In the genomic region with DNA sequence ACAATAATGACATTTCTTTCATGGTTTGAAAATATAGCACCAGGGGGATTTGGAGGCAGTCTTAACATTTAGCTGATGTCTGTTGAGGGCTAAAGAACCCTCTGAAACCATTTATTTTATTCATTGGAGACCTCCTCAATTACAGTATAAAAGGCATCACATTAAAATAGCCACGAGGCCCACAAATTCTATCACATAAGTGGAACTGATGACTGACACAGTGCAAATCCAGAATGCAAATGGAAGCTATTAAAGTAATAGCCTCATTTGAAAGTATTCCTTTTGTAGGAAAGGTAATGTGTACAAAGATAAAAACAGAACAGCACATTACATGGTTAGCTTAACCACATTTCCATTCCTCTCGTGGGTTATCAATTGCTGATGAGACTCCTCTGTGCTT, we compare ENCODE assay signal across 23 mouse cellular contexts.
DNase-seq lines count a peak whose midpoint lies in the region; ATAC-seq and TF ChIP-seq lines count a peak whose summit lies in the region.
"Had no signal": no experiment of that assay in that cellular context is flagged by ENCODE, and none has a peak within 500 bp of the region (broad histone marks: within the 10 kb centered on the region; RNA-seq: fewer than 3 reads in every experiment).

No protein-coding gene starts in this region.

- TF ChIP-seq CTCF in brain, embryonic 14.5 days (IDR thresholded peaks at IDR 0.05; ENCODE audit: borderline replicate concordance, extremely low read depth, insufficient read depth, insufficient read length) = no peak

- H3K27me3 ChIP-seq in forebrain, embryonic 14.5 days (replicated peaks; ENCODE audit: control insufficient read depth, insufficient read depth, low read length) = no peaks in the 10 kb centered on the region
- no peaks in the 10 kb centered on the region for H3K27me3 ChIP-seq in forebrain, embryonic 13.5 days
- no peaks in the 10 kb centered on the region for H3K27me3 ChIP-seq in neural tube, embryonic 12.5 days (replicated peaks)
- no peaks in the 10 kb centered on the region for H3K27me3 ChIP-seq in liver, embryonic 12.5 days (replicated peaks)
- H3K27me3 ChIP-seq: CH12.LX; embryonic facial prominence, embryonic 12.5 days; forebrain, embryonic 15.5 days; Patski had no signal

- no peaks in the 10 kb centered on the region for H3K9me3 ChIP-seq in forebrain, embryonic 14.5 days (replicated peaks; ENCODE audit: control insufficient read depth, low read length)
- H3K9me3 ChIP-seq in forebrain, embryonic 13.5 days (replicated peaks) = no peaks in the 10 kb centered on the region
- H3K9me3 ChIP-seq in neural tube, embryonic 12.5 days = no peaks in the 10 kb centered on the region
- no peaks in the 10 kb centered on the region for H3K9me3 ChIP-seq in liver, embryonic 12.5 days (replicated peaks)
- H3K9me3 ChIP-seq: embryonic facial prominence, embryonic 10.5 days; embryonic facial prominence, embryonic 12.5 days; forebrain, embryonic 15.5 days; G1E had no signal

- H3K27ac ChIP-seq in forebrain, embryonic 14.5 days (ENCODE audit: low read depth, low read length) = no peak overlapping the region
- no peak overlapping the region for H3K27ac ChIP-seq in forebrain, embryonic 13.5 days
- no peak overlapping the region for H3K27ac ChIP-seq in neural tube, embryonic 12.5 days
- H3K27ac ChIP-seq in liver, embryonic 12.5 days = no peak overlapping the region
- H3K27ac ChIP-seq: embryonic facial prominence, embryonic 10.5 days; embryonic facial prominence, embryonic 12.5 days; forebrain, embryonic 15.5 days had no signal

- no peak overlapping the region for H3K4me3 ChIP-seq in forebrain, embryonic 14.5 days (ENCODE audit: low read depth, low read length)
- H3K4me3 ChIP-seq in forebrain, embryonic 13.5 days = no peak overlapping the region
- no peak overlapping the region for H3K4me3 ChIP-seq in neural tube, embryonic 12.5 days
- no peak overlapping the region for H3K4me3 ChIP-seq in liver, embryonic 12.5 days
- H3K4me3 ChIP-seq: embryonic facial prominence, embryonic 10.5 days; embryonic facial prominence, embryonic 12.5 days; forebrain, embryonic 15.5 days had no signal

- H3K4me2 ChIP-seq in forebrain, embryonic 14.5 days (ENCODE audit: low read length) = no peak overlapping the region
- H3K4me2 ChIP-seq in forebrain, embryonic 13.5 days = no peak overlapping the region
- no peak overlapping the region for H3K4me2 ChIP-seq in neural tube, embryonic 12.5 days (replicated peaks)
- H3K4me2 ChIP-seq in liver, embryonic 12.5 days = no peak overlapping the region
- H3K4me2 ChIP-seq: embryonic facial prominence, embryonic 12.5 days; forebrain, embryonic 15.5 days had no signal

- no peaks in the 10 kb centered on the region for H3K36me3 ChIP-seq in forebrain, embryonic 14.5 days (ENCODE audit: control insufficient read depth, insufficient read depth, low read length)
- H3K36me3 ChIP-seq in forebrain, embryonic 13.5 days (ENCODE audit: poor library complexity, severe bottlenecking) = no peaks in the 10 kb centered on the region
- H3K36me3 ChIP-seq in neural tube, embryonic 12.5 days = no peaks in the 10 kb centered on the region
- no peaks in the 10 kb centered on the region for H3K36me3 ChIP-seq in liver, embryonic 12.5 days
- H3K36me3 ChIP-seq: embryonic facial prominence, embryonic 10.5 days; embryonic facial prominence, embryonic 12.5 days; forebrain, embryonic 15.5 days; G1E had no signal

- H3K4me1 ChIP-seq in forebrain, embryonic 14.5 days (ENCODE audit: control insufficient read depth, insufficient read depth, low read length) = no peaks in the 10 kb centered on the region
- no peaks in the 10 kb centered on the region for H3K4me1 ChIP-seq in forebrain, embryonic 13.5 days
- H3K4me1 ChIP-seq in neural tube, embryonic 12.5 days = no peaks in the 10 kb centered on the region
- no peaks in the 10 kb centered on the region for H3K4me1 ChIP-seq in liver, embryonic 12.5 days
- H3K4me1 ChIP-seq: embryonic facial prominence, embryonic 10.5 days; embryonic facial prominence, embryonic 12.5 days; forebrain, embryonic 15.5 days had no signal

- 58% methylated on average over 2 of the region's 2 CpGs for WGBS in forebrain, embryonic 14.5 days
- 65% methylated on average over 2 of the region's 2 CpGs for WGBS in forebrain, embryonic 13.5 days
- 52% methylated on average over 2 of the region's 2 CpGs for WGBS in neural tube, embryonic 12.5 days
- 60% methylated on average over 2 of the region's 2 CpGs for WGBS in liver, embryonic 12.5 days (ENCODE audit: insufficient replicate concordance)

- TF ChIP-seq POLR2A in brain, embryonic 14.5 days (IDR thresholded peaks at IDR 0.05; ENCODE audit: borderline replicate concordance, extremely low read depth, insufficient read depth, insufficient read length, poor library complexity, severe bottlenecking) = no peak

- peak; percentile 25 for DNase-seq in forebrain, embryonic 14.5 days (ENCODE audit: low spot score)
- DNase-seq in neural tube, embryonic 10.5 days (ENCODE audit: extremely low spot score, low spot score) = no peak
- DNase-seq in brain, embryonic 14.5 days (ENCODE audit: low read depth) = peak; percentile 60
- DNase-seq: adrenal gland, adult 8-10 months; adrenal gland, postnatal 25 days; B cell, adult 2 months; cerebellum, adult 11-12 months; cerebellum, adult 2 months; cerebellum, adult 9-10 months; cerebellum, postnatal 10 days; cerebellum, postnatal 25 days; forebrain, postnatal 0 days had no signal

- no peak for ATAC-seq in forebrain, embryonic 14.5 days
- ATAC-seq in forebrain, embryonic 13.5 days = no peak
- ATAC-seq in neural tube, embryonic 12.5 days (ENCODE audit: low FRiP score, low read depth) = 0 out of 2 replicates have a peak, but pooled peaks have one; percentile 21
- ATAC-seq in liver, embryonic 12.5 days = no peak
- ATAC-seq: activated CD4-positive, CD25-positive, alpha-beta regulatory T cell, adult 4 months; CD4-positive, CD25-positive, alpha-beta regulatory T cell, adult 4 months; forebrain, embryonic 15.5 days; forebrain, postnatal 0 days; Patski had no signal

- no peak overlapping the region for H3K9ac ChIP-seq in forebrain, embryonic 14.5 days (ENCODE audit: low read length)
- H3K9ac ChIP-seq in forebrain, embryonic 13.5 days = no peak overlapping the region
- no peak overlapping the region for H3K9ac ChIP-seq in neural tube, embryonic 12.5 days
- no peak overlapping the region for H3K9ac ChIP-seq in liver, embryonic 12.5 days
- H3K9ac ChIP-seq: embryonic facial prominence, embryonic 12.5 days; forebrain, embryonic 15.5 days; forebrain, postnatal 0 days had no signal
